Mouse (Mus musculus): ENCODE measurements around the gene Stum.

The Stum gene

DNA sequence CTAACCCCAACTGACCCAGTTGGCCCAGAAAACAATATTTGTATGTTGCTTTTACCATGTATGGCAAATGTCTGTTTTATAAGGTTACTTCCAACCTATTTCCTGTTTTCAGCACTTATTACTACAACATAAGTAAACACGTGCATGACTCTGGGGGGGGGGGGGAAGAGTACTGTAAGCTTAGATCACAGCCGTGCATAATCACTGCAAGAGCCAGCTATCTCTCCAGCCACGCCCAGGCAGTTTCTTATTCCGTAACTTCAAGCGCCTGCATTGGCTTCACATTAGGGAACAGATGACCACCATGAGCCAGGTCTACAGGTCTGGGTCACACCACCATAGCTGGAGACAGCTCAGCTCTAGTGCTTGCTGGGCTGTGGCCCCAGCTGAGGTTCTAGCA lies 53.5 kb downstream of the Stum start:
- DNase-seq (ENCODE audit: low read depth, low spot score): no peak

DNA sequence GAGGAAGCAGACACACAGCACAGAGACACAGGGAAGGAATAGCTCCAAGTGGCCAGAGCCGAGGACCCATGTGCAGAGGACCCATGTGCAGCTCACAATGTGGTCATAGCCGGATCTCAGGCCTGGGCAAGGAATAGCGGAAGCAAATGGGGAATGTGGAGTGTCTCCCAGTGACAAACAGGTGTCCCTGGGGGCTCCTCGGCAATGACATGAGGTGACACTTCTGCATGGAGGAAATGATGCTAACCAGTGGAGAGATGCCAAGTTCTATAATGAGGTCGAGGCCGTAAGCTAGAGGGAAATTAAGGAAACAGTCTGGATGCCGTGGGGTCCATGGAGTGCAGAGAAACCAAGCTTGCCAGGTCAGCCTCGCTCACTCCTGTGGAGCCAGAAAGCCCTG lies 54.4 kb downstream of the Stum start:
- no peak for DNase-seq (ENCODE audit: low read depth, low spot score)

DNA sequence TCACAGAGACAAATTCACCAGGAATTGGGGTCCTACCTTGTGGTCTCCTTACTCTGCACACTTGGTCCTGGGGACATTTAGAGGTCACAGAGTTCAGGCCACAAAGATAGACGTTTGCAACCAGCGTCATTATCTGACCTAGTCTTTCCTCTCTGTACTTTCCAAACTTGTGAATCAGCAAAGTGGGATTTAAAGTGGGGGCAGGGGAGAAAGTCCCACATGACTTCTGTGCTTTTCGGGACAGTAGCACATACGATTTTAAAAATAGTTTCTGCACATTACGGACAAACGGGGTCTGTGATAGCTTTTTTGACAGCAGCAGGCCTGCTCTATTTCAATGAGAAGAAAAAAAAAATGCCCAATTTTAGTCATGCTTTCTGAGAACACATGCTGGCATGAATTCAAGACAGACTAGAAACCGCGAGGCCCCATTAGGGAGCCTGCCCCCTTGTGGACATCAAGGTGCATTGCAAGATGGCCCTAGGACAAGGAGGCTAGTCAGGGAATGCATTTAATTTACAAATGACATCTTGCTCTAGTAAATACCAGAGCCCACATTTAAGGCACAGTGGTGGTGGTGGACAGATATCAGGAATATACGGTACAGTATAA lies 55.1 kb downstream of the Stum start:
- DNase-seq (ENCODE audit: low read depth, low spot score): peak; percentile 65

DNA sequence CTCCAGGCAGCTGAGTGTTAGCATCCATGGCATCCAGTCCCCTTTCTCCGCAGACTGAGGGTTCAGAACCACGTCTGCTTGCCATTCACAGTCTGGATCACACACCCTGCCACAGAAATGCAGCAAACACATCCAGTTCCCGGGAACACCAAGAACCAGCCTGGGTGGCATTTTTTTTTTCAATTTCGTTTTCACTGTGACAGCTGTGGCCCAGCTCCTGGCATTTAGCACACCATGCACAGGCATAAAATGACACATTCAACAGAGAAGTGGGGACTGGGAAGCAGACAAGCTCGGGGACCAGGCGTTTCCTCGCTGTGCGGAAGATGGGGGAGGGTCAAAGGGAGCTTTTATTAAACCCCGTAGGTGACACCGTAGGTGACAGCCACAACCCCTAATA lies 55.6 kb downstream of the Stum start:
- DNase-seq (ENCODE audit: low read depth, low spot score): no peak

DNA sequence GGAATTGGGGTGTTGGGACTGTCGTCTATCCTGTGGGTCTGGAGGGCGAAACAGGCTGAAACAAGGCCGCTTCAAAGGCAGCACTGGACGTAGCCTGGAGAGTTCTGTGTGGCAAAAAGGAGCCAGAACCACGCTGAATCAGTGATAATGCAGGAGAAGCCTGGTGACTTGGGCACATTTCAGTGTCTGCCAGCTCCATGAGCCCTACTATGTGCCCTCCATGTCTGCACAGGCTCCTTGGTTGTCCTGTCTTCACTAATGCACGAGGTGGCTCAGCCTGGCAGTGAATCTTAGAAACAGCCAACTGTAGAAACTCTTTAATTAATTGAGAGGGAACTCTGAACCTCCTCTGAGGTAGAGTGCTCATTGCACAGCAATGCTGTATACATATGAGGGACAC lies 56.9 kb downstream of the Stum start:
- DNase-seq (ENCODE audit: low read depth, low spot score): no peak

DNA sequence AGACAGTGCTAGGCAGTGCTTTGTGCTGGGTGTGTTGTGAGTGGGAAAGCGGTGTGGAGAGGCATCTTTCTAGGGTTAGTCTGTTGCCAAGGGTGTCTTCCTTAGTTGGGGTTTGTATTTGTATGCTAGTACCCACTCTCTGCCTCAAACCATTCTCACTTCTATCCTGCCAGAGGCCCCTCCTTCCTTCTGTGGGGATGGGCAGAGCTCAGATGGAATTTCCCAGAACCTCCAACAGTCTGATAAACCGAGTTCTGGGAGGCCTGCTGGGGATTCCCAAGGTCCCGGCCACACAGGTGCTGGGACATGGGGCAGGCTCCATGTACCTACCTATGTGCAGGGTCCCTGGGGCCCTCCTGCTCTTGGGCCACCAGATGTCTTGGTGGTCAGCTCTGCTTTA lies 59.4 kb downstream of the Stum start:
- no peak for DNase-seq (ENCODE audit: low read depth, low spot score)

DNA sequence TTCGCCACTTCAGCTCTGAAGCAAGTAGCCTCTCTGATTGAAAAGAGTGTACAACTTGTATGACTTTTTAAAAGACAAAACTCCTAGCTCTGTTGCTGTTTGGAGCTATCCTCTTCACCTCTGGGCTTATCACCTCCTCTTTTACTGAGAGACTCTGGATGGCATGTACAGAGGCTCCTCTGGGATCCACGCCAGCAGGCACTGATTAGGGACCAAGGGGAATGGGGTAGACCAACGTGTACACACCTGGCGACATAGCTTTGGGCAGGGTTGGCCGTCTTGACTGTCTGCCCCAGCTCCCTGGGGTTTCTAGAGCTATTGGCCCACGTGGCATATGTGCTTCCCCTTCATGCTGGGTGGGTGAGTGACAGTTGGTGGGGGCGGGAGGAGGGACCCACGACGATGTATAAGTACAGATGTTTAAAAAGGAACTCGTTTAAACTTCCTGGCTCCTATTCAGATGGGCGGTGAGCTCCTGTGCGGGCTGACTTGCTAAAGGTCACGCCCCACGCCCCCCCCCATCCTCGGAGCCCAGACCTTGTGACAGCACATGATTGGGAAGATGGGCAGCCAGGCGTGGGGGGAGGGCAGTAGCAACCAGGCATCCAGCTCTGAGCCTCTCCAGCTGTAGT lies 60.2 kb downstream of the Stum start:
- no peak for DNase-seq (ENCODE audit: low read depth, low spot score)

DNA sequence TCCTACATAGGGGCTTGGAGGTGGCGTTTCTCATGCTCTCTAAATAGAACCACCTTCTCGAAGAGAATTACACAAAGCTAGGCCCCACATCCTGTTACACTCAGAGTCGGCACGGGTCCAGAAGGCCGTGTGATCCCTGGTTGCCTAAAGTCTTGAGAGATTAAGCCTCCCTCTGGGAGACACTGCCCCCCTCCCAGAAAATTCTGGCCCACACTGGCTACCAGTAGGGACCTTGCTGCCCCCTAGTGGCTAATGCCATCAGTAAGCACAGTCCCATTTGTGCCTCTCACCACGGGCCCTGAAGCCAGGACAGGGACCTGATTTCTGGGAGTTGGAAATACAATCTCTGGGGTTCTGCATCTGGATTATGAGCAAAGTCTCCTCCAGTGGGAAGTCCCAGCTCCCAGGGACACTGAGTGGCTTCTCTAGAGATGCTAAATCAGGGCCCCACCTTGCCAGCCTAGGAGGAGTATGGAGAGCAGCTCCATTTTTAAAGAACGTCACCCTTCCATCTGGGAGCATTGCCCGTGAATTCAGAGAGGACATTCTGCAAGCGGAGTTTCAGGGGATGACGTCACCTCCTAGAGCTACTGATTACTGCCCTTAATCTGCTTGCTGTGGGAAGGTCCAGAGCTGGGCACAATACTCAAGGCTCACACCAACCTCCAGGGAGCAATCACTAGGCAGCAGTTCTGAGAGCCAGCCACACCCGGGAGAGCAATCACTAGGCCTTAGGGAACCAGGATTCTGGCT lies 61.1 kb downstream of the Stum start:
- DNase-seq (ENCODE audit: low read depth, low spot score): peak; percentile 76

DNA sequence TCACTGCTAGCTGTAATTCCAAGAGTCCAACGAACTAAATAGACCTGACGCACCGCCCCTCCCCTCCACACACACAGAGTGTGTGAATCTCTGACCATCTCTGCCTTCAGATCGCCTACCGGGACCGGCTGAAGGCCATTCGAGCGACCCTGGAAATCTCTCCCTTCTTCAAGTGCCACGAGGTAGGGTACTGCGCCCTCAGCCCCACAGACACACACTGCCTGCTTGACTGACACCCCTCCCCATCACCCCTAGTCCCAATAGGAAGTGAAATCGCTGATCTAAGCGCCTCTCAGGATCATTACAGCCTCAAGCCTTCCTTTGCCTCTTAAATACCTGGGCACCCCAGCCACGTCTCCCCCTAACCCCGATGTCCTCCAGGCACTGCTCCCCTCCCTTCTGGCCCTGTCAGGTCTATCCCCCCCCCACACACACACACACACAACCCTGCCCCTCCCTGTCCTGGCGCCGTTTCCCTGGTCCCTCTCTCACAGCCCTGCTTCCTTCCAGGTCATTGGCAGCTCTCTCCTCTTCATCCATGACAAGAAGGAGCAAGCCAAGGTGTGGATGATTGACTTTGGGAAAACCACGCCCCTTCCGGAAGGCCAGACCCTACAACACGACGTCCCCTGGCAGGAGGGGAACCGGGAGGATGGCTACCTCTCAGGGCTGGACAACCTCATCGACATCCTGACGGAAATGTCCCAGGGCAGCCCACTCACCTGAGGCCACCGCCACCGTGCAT lies 62.0 kb downstream of the Stum start:
- no peak for DNase-seq (ENCODE audit: low read depth, low spot score)

DNA sequence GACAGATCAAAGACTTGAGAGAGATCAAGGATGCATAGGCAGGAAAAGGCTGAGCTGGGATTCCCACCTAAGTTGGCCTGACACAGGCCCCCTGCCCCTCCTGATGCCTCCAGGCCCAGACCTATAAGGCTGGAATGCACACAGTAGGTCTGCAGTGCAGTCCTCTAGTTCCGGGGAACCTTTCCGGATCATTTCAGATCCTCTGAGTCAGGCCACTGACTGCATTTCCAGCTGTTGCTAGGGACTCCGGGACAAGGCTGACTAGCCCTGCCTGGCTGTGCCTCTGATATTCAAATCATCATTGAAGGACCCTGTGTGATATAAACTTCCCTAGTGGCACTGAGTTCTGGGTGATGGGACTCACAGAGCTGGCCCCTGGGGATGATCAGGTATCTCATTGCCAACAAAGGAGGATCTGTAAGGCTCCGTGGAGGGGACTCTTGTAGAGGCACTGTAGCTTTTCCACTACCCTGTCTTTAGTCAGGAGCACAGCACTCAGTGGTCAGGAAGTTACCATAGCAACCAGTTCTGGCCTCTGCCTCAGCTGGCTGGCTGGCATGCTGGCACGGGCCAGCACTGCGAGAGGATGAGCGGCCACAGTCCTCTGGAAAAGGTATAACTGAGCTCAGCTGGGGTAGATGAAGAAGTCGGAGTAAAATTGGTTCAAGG lies 62.7 kb downstream of the Stum start:
- DNase-seq (ENCODE audit: low read depth, low spot score): no peak

DNA sequence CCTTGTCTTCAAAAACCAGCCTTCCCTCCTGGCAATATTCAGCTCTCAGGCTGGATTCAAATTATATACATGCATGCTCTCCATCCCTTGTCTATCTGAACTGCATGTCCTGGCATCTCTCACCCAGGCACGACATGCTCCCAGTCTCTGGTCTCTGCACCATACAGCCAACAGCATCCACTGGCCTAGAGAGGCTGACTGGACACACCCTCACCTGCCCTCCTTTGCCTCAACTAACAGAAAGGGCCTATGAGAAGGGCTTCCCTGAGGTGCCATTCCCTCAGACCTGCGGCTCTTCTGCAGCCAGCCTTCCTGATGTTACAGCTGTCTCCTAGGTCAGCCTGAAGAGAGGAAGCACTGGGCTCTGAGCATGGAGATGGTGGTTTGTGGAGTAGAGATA lies 64.2 kb downstream of the Stum start:
- no peak for DNase-seq (ENCODE audit: low read depth, low spot score)

DNA sequence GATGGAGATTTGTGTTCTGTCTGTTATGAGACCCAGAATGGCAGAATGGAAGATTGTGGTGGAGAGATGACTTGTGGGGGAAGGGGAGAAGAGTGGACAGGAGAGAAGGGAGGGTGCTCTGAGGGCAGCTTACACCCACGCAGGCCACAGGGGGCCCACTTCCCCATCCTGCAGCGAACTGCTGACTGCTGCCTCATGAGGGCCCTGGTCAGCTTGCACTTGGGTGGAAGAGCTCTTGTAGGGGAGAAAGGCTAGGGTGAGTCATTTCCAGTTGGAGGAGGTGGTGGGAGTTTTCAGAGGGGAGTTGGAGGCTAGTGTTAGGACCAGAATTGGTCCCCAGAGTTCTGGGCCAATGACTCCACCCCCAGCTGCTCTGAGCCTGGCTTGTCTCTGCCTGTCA lies 66.2 kb downstream of the Stum start:
- DNase-seq (ENCODE audit: low read depth, low spot score): no peak

DNA sequence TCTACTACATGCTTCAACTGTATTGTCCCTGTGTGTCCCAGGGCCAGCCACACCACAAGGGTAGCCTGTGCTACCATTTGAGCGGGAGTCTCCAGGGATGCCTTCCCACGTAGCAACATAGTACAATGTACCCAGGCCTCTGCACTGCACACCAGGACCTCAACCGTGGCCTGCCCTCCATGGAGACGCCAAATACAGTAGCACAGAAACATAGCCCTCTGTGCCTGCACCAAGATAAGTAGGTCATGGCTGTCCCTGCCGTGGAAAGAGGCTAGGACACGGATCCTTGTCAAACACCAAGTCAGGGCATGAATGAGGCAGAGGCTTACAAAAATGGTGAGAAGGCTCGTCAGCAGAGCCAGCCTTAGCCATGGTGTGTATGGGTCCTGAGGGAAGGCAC lies 67.5 kb downstream of the Stum start:
- no peak for DNase-seq (ENCODE audit: low read depth, low spot score)

DNA sequence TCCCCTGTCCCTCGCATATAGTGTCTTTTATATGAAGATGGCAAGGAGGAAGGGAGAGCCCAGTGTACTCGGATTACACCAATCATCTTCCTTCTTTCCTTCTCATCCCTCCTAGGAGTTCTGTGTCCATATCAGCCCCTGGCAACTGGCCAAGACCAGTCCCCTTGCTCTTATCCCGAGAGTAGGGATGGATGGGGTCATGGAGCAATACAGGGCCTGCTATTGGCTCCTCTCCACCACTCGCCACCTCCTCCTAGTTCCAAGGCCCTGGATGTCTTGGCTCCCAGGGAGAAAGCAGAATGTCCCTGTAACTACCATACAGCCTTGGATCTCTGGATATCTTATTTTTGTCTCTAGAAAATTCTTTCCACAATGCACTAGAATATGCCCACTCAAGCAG lies 68.2 kb downstream of the Stum start:
- DNase-seq (ENCODE audit: low read depth, low spot score): no peak

DNA sequence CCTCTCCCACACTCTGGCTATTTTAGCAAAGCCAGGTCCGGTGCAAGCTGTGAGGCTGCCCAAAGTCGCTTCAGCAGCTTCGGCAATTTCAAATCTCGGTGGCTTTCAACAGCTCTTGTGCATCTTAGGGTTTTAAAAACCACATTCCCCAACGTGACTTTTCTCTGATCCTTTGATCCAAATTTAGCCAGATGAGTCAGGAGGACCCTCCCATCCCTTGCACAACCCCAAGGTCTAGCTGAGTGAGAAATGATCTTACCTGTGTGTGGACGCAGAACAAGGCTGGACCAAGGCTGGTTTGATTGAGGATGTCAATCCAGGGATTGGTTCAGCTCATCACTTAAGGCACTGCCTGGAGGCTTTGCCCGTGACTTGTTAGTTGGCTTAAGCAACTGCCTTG lies 73.0 kb downstream of the Stum start:
- no peak for DNase-seq (ENCODE audit: low read depth, low spot score)

DNA sequence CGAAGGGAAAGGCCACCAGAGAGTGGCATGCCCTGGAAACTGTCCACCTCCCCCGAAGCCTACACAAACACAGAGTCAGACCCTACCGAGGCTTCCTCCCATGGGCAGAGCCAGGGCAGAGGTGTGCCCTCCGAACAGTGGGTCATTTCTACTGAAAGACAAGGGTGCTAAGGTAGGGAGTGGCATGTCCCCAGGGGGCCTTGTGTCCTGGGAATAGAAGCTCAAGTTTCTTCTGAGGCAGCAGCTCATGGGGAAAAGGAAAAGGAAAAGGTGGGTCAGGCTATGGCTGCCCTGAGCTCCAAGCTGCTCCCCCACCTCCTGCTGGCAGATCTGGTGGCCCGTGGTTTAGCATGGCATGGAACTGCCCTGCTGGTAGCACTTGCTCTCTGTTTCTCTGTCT lies 73.5 kb downstream of the Stum start:
- no peak for DNase-seq (ENCODE audit: low read depth, low spot score)

DNA sequence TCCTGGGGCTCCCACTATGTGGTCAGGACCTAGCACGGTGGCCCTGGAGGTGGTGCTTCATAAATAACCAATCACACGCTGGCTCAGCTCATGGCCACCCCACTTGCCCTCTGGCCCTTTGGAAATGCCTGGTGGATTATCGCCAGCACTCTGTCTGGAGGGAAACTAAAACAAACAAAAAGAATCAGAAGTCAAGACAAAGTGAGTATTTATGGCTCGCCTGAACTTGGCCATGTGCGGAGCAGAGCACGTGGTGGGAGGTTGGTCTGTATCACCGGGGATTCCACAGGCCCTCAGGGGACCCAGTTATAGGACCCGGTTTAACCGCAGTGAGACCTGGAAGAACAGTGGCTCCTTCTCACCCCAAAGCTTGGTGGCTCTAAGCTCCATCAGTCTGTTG lies 74.5 kb downstream of the Stum start:
- DNase-seq (ENCODE audit: low read depth, low spot score): no peak

DNA sequence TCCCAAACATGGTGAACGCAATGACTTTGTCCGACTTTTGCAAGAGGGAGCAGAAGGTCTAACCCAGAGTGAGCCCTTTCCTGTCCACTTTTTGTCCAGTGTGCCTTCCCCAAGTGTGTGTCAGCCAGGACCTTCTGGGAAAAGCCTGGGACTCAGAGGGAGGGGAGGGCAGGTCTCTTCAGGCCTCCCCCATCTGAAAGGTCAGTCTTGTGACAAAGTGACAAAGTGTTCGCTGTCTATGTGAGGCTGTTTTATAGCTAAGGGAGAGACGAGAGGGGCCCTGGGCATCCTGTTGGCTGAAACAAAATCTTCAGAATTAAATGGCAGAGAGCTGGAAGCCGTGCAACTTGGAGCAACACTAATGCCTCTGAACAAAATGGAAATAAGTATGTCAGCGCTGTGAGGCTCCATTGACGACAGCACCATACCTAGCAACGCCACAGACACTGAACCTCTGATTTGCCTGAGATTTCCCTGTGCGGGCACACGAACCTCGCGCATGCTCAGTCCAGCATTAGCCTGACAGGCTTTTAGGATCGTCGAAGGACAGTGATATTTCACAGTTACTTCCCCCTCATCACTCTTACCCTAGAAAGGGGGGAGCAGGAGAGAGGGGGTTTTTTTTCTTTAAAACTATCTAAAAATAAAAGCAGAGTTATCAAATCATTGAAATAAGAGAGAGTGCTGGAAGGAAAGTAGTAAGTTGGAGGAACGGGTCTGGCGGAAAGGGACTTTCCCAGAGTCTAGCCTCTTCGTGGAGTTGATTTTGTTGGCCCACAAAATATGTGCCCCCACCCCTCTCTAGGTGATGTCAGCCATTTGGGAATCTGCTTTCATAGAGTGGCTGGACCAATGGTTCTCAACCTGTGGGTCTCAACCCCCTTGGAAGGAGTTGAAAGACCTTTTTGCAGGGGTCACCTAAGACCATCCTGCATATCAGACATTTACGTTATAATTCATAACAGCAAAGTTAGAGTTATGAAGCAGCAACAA lies 75.3 kb downstream of the Stum start:
- DNase-seq (ENCODE audit: low read depth, low spot score): no peak

DNA sequence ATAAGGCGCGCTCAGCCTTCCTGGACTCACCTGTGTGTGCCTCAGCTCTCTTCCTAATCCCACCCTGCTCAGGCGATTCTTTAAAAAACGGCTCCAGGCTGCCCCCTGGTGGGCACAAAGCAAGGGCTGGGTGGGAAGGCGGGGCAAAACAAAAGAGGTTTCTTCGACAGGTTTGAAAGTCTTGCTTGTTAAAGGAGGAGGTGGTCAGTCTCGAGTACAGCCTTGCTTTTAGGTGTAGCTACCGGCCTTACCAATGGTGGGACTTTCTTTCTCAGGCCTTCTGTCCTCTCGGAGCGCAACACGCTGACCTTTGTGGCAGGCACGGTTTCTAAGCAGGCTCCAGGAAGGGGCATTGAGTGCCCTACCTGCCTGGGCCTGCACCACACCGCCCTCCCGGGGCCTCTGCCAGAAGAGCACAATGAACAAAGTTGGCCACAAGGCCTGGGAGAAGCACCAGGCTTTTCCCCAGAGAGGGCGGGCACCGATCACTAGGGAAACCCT lies 76.1 kb downstream of the Stum start:
- DNase-seq (ENCODE audit: low read depth, low spot score): peak; percentile 75

DNA sequence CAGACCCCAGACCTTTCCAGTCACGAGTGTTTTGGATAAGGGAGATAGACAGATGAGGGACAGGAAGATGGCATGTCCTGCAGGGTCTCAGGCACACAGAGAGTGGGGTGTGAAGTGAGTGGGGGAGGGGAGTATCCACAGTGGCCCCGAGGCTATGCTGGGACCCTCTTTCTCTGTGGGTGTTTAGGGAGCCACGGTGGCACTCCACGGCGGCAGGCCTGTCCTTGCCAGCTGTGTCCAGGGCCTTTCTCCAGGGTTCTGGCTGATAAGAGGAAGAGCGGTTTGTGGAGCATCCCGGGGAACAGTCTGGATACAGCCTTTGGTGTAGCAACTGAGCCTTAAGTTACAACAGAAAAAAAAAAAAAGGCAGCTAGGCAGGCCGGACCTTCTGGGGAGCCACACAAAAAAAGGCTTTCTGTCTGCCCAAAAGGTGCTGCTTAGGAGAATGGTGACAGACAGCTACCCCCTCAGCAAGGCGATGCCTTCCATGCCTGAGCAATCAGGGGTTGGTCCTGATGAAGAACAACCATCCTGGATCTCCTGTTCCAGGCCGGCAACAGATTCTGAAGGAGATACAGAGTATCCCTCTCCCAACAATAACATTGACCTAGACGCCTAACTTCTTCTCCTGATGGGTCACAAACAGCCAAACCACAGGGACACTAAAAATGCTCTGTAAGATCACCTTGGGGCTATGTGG lies 76.8 kb downstream of the Stum start:
- no peak for DNase-seq (ENCODE audit: low read depth, low spot score)

Measured in retina, postnatal 7 days (tissue).